Mouse (Mus musculus): ENCODE measurements around the gene Phykpl.

Gene Phykpl

DNA sequence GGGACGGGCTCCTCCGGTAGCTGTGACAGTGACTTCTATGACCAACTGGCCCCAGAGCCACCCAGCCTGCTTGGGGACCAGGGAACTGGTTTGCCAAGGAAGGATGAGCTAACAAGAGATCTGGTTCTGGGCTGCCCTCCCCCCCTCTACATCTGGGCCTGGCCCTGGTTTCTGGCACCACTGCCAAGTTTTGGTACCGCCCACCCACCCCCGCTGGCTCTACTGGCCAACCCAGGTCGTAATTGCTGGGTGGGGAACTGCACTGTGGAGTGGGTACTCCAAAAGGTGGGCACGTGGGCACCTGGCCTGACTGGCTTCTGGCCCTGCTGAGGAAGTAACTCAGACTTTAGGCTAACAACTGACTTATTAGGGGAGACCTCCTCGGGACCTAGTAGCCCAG lies 56.2 kb downstream of the Phykpl start:
- no peak for DNase-seq (ENCODE audit: extremely low read depth, low read depth, low spot score)

DNA sequence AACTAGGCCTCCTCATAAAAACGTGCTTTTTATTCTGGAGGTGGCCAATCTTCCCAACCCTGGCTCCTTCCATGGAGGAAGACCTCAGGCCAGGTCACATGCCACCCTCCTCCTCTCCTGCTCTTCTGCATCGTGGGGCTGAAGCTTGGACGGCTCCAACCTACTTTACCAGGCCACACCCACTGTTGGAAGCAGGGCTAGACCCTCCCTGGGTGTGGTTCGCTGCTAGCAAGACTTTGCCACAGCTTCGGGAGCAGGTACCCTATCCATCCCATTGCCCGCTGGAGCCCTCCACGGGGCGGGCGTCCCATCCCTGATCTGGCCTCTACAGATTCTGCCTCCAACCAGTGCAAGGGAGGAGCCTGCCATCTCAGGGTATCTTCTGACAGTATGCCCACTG lies 58.6 kb downstream of the Phykpl start:
- DNase-seq (ENCODE audit: extremely low read depth, low read depth, low spot score), result no peak

GRCm38 (mm10) chr11:51643761-51644160 lies 59.2 kb downstream of the Phykpl start:
- no peak for DNase-seq (ENCODE audit: extremely low read depth, low read depth, low spot score)

DNA sequence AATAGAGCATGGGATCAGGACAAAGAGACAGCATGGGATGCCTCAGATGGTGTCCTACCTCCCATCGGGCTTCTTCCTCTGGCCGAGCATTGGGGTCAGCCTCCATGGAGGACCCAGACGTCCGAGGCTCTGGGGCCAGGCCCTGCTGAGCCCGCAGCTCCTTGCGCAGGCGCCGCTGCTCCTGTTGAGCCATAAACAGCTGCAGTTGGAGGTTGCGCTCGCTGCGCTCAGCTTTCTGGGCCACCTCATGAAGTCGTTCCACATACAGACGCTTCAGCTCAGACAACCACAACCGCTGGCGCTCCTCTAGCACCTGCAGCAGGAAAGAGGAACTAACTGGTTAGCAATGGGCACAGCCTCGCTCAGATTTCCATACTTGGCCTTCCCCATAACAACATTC lies 59.7 kb downstream of the Phykpl start:
- DNase-seq (ENCODE audit: extremely low read depth, low read depth, low spot score), result no peak

- no peak for DNase-seq (ENCODE audit: extremely low read depth, low read depth, low spot score)
Measured at GRCm38 (mm10) chr11:51645293-51645692, 60.7 kb downstream of the Phykpl start.

DNA sequence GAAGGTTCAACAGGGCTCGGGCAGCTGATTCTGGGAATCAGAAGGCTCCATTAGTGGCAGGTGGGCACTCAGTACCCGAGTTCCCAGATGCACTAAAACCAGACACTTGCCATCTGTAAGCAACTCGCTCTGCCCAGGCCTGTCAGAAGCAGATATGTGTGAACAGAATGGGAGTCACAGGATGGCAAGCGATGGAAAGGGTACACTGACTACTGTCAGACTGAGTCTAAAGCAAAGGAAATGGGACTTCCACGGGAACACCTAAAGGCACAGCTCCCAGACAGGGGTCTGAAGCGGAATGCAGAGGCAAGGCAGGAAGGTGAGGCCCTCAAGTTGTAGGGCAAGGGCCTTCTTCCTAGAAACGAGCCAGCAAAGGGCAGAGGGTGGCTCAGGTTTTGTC lies 61.7 kb downstream of the Phykpl start:
- DNase-seq (ENCODE audit: extremely low read depth, low read depth, low spot score), result no peak

DNA sequence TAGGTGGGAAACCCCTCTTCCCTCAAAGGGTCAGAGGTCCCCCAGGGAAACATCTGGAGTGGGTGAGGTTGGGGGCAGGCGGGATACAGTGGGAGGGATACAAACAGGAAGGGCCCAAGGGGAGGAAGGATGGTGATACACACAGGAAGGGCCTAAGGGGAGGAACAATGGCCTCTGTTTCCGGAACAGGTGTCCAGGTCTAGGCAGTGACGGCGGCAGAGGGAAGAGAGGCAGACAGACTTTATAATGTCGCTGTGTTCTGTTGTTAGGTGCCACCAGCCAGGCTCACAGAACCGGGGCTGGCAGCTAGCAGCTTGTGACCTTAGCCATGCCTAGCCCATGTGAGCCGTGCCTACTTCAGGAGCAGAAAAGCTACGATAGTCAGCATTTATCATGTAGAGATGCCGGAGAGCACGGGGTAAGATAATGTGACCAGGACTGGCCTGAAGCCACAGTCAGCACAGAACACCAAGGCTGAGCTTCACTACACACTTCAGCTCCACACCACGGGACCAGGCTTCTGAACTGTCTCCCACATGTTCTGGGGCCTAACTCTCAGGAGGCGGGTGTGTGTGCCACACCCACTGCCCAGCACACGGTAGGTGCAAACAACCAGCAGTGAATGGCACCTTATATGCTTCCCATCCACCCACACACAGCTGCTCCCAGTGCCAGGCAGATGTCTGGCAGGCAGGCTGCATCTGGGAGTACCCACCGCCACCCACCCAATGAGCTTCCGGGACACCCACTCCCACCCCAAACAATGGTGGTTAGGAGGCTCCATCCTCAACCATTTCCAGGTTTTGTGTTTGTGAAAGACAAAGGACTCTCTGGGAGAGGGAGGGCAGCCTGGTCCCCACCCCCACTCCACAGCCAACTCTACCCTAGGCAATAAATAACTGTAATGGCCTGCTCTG lies 62.5 kb downstream of the Phykpl start:
- DNase-seq (ENCODE audit: extremely low read depth, low read depth, low spot score), result no peak

GRCm38 (mm10) chr11:51648566-51648965 lies 64.0 kb downstream of the Phykpl start:
- DNase-seq (ENCODE audit: extremely low read depth, low read depth, low spot score), result no peak

DNA sequence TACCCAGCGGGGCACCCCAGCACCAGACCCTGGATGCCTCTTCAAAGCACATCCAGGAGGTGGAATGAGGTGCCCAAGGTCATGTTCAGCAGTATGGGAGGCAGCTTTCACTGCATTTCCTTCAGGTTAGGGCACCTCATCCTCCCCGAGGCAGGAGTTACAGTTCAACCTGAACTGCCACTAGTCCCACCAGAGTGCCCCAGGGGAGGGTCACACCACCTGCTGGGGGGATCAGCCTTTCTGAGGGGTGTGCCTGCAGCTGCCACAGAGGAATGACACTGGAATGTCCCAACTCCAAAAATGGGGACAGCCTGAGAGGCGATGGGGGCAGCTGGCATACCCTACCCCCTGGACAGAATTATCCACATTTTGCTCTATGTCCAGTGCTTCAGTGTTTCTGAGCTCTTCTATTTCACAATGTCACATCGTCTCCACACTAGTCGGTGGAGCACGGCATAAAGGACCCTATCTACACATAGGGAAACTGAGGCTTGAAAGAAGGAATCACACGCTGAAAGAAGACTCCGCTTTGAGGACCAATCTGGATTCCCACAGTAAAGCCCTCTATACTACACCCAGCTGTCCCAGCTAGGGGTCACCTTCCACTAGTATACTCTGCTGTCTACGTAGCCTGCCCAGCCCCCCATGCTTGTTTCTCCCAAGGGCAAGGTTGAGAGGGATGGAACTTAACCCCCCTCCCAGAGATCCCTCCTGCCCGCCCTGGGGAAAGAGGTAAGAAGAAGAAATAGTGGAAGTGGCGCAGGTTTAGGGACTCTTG lies 64.7 kb downstream of the Phykpl start:
- no peak for DNase-seq (ENCODE audit: extremely low read depth, low read depth, low spot score)

GRCm38 (mm10) chr11:51649889-51650199 lies 65.3 kb downstream of the Phykpl start:
- DNase-seq (ENCODE audit: extremely low read depth, low read depth, low spot score), result no peak

GRCm38 (mm10) chr11:51650261-51650660 lies 65.7 kb downstream of the Phykpl start:
- no peak for DNase-seq (ENCODE audit: extremely low read depth, low read depth, low spot score)

DNA sequence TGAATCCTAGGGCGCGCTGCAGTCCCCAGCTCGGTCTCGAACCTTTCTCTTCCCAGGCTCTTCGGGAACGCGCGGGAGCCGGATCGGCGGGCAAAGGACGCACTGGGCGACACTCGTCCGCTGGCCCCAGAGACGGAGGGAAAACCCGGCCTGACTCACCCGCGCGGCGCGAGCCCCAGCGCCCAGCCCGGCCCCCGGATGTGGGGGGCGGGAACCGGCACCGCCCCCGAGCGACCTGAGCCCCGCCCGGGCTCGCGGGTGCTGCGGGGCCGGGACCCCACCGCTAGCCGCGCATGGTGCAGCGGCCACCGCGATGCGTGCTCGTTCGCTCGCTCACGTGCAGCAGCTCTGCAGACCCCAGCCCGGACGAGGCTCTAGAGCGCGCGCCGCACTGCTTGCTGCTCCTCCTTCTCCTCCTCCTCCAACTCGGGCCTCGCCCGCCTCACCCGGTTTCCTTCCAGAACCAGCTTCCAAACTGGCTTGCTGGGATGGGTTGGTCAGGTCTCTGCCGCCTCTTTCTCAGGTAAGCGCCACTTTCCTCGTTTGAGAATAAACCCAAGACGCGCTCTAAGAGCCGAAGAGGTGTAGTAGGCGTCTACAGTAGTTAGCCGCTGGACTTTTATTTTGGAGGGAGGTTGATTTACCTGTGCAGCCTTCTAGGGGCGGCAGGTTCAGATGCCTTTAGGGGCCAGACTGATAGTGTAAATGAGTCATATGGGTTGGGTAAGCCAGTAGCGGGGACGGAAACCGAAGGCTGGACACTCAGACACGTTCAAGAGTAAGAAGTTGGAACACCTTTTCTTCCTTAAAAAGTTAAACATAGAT lies 66.3 kb downstream of the Phykpl start, which contains the start of the genes N4bp3 and D930048N14Rik:
Gene N4bp3, minus strand, starts transcription at position 152 of the 825 bp plus-strand sequence.
Gene D930048N14Rik, plus strand, starts transcription at position 264 of the 825 bp plus-strand sequence.
- DNase-seq (ENCODE audit: extremely low read depth, low read depth, low spot score), result no peak

DNA sequence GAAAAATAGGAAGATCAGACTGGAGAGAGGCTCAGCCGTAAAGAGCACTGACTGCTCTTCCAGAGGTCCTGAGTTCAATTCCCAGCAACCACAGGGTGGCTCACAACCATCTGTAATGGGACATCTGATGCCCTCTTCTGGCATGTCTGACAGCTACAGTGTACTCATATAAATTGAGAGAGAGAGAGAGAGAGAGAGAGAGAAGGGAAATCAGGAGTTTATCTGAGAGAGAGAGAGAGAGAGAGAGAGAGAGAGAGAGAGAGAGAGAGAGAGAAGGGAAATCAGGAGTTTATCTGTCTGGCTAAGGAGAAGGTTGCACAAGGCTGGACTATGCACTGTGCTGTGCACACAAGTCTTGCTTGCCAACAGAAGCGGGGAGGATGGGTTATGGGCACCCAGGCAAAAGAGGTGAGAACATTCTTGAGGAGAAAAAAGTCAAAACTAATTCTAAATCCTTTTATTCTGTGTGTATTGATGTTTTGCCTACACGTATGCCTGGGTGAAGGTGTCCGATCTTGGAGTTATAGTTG lies 68.4 kb downstream of the Phykpl start:
- DNase-seq (ENCODE audit: extremely low read depth, low read depth, low spot score), result no peak

GRCm38 (mm10) chr11:51653736-51654135 lies 69.2 kb downstream of the Phykpl start:
- no peak for DNase-seq (ENCODE audit: extremely low read depth, low read depth, low spot score)

Measured in fat pad, adult 2 months (tissue).